Mouse (Mus musculus) WW6 (cell line): ENCODE measurements at regions not wholly inside any gene's neighbourhood (a gene's known extent, or its start where the extent isn't known, plus 50 kb on each side); places are given as distances from the start of the nearest gene placed in this dataset.
A peak's percentile ranks its signal among the peaks of the same experiment; 100 is the strongest.

Experiments
- DNase-seq: peaks from one replicate; pipeline ENCODE4 v3.0.0-alpha.2; 2013; ENCODE audit warnings: low read depth, low spot score

- DNase-seq = no peak
Observed at GRCm38 (mm10) chr2:137977767-137978166, 278.6 kb upstream of the Btbd3 start.

GRCm38 (mm10) chr2:137974651-137975050 lies 281.7 kb upstream of the Btbd3 start:
- no peak for DNase-seq

- no peak for DNase-seq
Observed at GRCm38 (mm10) chr2:137969156-137969555, 287.2 kb upstream of the Btbd3 start.

- DNase-seq = no peak
Observed at GRCm38 (mm10) chr2:137966460-137967076, 289.8 kb upstream of the Btbd3 start.

DNA sequence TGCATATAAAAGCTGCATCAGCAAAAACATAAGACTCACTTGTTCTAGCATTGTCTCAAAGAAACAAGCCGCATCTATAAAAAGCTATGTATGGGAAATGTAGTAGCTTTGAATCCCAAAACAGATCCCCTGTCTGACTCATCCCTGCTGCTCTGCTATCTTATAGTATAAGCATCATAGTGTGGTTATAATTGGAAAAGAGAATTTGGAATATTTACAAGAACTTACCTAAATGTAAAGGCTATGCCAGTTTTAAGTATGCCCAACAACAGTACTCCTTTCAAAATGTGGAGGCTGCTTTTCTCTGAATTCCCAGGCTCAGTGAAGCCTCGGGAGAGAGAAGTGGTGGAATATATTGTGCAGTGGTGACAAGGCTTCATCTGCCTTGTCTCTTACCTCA lies 301.5 kb upstream of the Btbd3 start:
- DNase-seq = no peak

GRCm38 (mm10) chr2:137953144-137953543 lies 303.2 kb upstream of the Btbd3 start:
- DNase-seq = no peak

- DNase-seq = no peak
Observed at GRCm38 (mm10) chr2:137951942-137952341, 304.4 kb upstream of the Btbd3 start.

DNA sequence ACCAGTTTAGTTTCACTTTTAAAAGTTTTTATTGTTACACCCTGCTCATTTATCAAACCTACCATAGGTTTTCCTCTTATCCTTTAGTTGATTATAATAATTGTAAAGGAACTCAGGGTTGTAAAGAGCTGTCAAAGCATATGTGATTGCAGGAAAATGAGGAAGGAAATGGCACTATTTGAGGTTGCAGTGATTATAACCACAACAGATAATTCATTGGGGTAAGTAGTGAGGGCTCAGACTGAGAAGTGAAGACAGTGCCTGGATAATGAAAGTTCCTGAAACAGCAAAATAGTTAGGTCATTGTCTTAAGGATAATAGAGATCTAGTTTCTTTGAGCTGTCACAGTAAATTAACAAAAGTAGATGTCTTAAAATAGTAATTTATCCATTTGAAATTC lies 305.4 kb upstream of the Btbd3 start:
- DNase-seq = no peak

- peak; percentile 28 for DNase-seq
Observed at GRCm38 (mm10) chr2:137942753-137943152, 313.6 kb upstream of the Btbd3 start.

- DNase-seq = no peak
Observed at GRCm38 (mm10) chr2:137939591-137939990, 316.8 kb upstream of the Btbd3 start.

- no peak for DNase-seq
Observed at GRCm38 (mm10) chr2:137938831-137939480, 317.4 kb upstream of the Btbd3 start.

DNA sequence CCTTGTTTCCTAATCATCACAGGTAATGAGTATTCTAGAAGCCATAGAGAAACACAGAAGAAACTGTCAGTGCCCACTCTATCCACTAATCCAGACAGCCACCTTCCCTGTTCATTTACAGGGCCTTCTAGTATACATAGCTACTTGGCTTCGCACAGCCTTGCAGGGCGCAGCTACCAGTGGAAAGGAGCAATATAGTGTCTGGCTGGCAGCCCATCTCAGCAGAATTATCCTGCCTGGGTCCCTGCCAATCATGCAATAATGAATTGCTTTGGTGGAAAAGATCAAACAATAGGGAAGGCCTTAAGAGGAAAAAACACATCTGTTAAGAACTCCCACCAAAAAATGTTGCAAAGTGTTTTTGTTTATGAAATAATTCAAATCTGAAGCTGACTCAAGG lies 319.8 kb upstream of the Btbd3 start:
- DNase-seq = no peak

- DNase-seq = no peak
Observed at GRCm38 (mm10) chr2:137932931-137933330, 323.4 kb upstream of the Btbd3 start.

DNA sequence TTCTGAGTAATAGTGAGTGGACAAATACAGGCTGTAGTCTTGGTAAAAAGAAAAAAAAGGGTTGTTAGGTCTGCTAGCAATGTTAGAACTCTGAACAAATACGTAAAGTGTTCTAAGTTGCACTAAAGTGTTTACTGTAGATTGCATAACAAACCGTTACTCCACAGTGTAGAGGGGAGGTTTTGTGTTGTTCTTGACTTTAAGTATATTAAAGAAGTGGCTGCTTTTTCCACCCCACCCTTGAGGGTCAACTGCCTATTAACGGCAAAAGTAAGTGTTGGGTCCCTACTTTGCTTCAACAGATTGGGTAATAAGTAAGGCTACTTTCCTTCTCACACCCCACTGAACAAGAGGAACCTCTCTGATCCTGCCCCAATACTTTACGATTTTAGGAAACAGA lies 323.9 kb upstream of the Btbd3 start:
- DNase-seq = no peak

- no peak for DNase-seq
Observed at GRCm38 (mm10) chr2:137925488-137925887, 330.9 kb upstream of the Btbd3 start.

DNA sequence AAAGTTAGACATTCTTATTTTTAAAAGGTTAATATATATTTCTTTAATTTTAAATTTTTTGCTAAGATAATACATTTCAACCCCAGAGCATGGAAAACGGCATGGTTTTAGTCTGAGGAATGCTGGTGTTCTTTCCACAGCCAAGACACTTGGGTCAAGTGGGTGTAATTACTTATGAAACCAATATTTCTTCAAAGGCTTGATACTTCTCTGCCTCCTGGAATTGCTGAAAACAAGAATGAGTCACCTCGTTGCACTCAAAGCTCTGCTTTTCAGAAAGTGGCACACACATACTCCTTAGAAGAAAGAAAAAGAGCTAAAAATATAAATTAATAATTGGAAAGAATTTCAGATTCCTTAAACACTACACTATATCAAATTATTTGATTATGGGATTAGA lies 331.8 kb upstream of the Btbd3 start:
- no peak for DNase-seq

- DNase-seq = no peak
Observed at GRCm38 (mm10) chr2:137898425-137898824, 357.9 kb upstream of the Btbd3 start.

- no peak for DNase-seq
Observed at GRCm38 (mm10) chr2:137880211-137881031, 375.9 kb upstream of the Btbd3 start.

DNA sequence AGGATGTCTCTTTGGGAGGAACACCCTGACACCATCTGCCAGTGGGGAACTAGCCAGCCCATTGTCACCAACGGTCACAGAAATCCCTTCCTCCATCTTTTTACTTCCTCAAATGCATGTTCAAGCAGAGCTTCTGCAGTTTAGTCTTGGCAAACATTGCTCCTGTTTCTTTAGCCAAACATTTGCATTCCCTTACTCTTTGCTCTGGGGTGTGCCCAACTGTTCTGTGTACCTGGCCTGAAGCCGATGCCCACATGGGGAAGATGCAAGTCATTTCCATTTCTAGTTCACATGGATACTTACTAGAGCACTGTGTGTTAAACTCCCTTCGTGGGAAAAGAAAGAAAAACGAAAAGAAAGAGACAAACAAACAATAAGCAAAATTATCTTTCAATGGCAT lies 386.7 kb upstream of the Btbd3 start:
- DNase-seq = no peak

DNA sequence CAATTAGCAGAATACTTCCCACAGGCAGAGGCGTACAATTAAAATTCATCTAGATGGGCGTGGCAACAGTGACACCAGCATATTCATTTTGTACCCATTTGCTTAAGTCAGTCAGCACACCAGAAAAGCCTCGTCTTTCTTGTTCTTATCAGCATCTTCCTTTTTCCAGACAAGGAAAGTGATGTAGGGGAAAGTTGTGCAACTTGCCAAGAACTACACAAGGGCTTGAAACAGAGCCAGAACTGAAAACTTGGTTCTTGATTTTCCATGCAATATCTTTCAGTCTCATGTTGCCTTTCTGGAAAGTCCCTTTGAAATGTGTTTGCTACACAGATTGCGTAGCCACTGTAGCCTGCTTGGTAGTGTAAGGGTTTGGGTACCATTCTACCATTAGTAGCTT lies 401.9 kb upstream of the Btbd3 start:
- no peak for DNase-seq

- DNase-seq = no peak
Observed at GRCm38 (mm10) chr2:137853399-137854259, 402.7 kb upstream of the Btbd3 start.

DNA sequence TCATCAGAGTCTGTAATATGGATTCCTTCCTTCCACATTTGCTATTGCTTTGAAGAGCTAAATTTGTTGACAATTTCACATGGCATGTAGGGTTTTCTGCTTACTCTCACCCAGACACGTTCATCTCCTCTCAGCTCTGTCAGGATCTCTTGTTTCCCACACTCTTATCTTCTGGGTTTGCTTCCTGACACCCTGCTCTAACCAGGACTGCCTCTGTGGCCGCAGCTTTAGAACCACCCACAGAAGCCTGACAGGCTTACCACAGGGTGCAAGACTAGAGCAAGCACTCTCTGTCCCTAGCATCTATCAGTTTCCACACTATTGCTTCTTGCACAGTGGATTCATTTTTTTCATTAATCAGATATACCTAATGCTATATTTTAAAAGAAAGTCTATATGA lies 408.5 kb upstream of the Btbd3 start:
- DNase-seq = no peak
